Mouse (Mus musculus) erythroblast, embryonic 14.5 days (primary cell): ENCODE data around the gene Arhgef3.
"Not testable (repeated sequence)": the region's sequence is repeated elsewhere in the genome, so short reads cannot be mapped to it uniquely, and the experiment has no call there.

ENCODE experiments used
- GATA1 ChIP-seq: IDR thresholded peaks from 2 replicates; pipeline ENCODE4 v1.6.1; 2012; ENCODE audit warnings: low read length, inconsistent platforms, mixed read lengths
- TAL1 ChIP-seq: IDR thresholded peaks from 3 replicates; pipeline ENCODE4 v1.6.1; 2012; ENCODE audit warnings: low read length, inconsistent platforms, mixed read lengths

GRCm38 (mm10) chr14:27246948-27247347, 132.2 kb downstream of the Arhgef3 start:
- not testable (repeated sequence) for TF ChIP-seq TAL1, GATA1
